Mouse (Mus musculus) heart, adult 2 months (tissue): ENCODE measurements at regions not wholly inside any gene's neighbourhood (a gene's known extent, or its start where the extent isn't known, plus 50 kb on each side); places are given as distances from the start of the nearest gene placed in this dataset.

Experiments used
- DNase-seq, 2 experiments: peaks; one replicate each; pipeline ENCODE4 v3.0.0; 2021
- H3K27ac ChIP-seq: fragments of 200-600 bp; 2 replicates; pipeline ENCODE4 v1.8.1; 2022
- H3K27me3 ChIP-seq: fragments of 200-500 bp; 2 replicates; pipeline ENCODE4 v1.6.1; 2012; ENCODE audit warnings: mild to moderate bottlenecking, low read length, inconsistent platforms, mixed read lengths; ENCODE audit not compliant: control insufficient read depth, insufficient read depth
- H3K36me3 ChIP-seq: fragments of 200-500 bp; 2 replicates; pipeline ENCODE4 v1.6.1; 2012; ENCODE audit warnings: low read length, inconsistent platforms; ENCODE audit not compliant: control insufficient read depth, insufficient read depth
- H3K4me1 ChIP-seq: fragments of 200-500 bp; 2 replicates; pipeline ENCODE4 v1.6.1; 2011; ENCODE audit warnings: low read length; ENCODE audit not compliant: control insufficient read depth, insufficient read depth
- H3K4me3 ChIP-seq: fragments of 200-600 bp; 2 replicates; pipeline ENCODE4 v1.8.1; 2022
- H3K79me2 ChIP-seq: fragments of 200-500 bp; replicated peaks from 2 replicates; pipeline ENCODE4 v1.6.1; 2012; ENCODE audit warnings: mild to moderate bottlenecking, inconsistent platforms, low read length, moderate library complexity, mixed read lengths; ENCODE audit not compliant: control insufficient read depth, insufficient read depth
- H3K9ac ChIP-seq: fragments of 200-500 bp; 2 replicates; pipeline ENCODE4 v1.6.1; 2012; ENCODE audit warnings: low read depth, mild to moderate bottlenecking, control low read depth, inconsistent platforms, low read length, mixed read lengths
- CTCF ChIP-seq: fragments of 200-600 bp; IDR thresholded peaks from 2 replicates; pipeline ENCODE4 v1.8.1; 2022; ENCODE audit warnings: antibody characterized with exemption, mild to moderate bottlenecking, moderate library complexity
- EP300 ChIP-seq: fragments of 200-500 bp; IDR thresholded peaks from 2 replicates; pipeline ENCODE4 v1.6.1; 2011; ENCODE audit warnings: low read depth, low read length, control low read depth; ENCODE audit not compliant: insufficient read depth
- POLR2A ChIP-seq: fragments of 200-500 bp; IDR thresholded peaks from 2 replicates; pipeline ENCODE4 v1.6.1; 2011; ENCODE audit warnings: mild to moderate bottlenecking, low read depth, low read length, control low read depth; ENCODE audit not compliant: insufficient read depth
- WGBS: fragments of 180-500 bp; shearing (Covaris S2); methylation state at CpG from one replicate; pipeline ENCODE4 v1.1.7; 2018; 5-methylcytosine and 5-hydroxymethylcytosine counted together
- intact Hi-C: fragments of 180-260 bp; cut with DNase I; formaldehyde crosslinking; loops from one replicate; pipeline ENCODE4 v1.15.1; 2025

GRCm38 (mm10) chr3:143242691-143243090, 360.9 kb upstream of the Pkn2 start:
- no peaks in the 10 kb centered on the region for H3K36me3 ChIP-seq
- H3K9ac ChIP-seq = no peak overlapping the region
- DNase-seq = no peak
- H3K79me2 ChIP-seq = no peaks in the 10 kb centered on the region
- 73% methylated on average over 4 of the region's 4 CpGs for WGBS
- no peak overlapping the region for H3K27ac ChIP-seq
- H3K4me3 ChIP-seq = no peak overlapping the region
- TF ChIP-seq POLR2A = no peak
- no peaks in the 10 kb centered on the region for H3K27me3 ChIP-seq
- no peaks in the 10 kb centered on the region for H3K4me1 ChIP-seq
- intact Hi-C loops = no loop called here

- H3K9ac ChIP-seq = no peak overlapping the region
- WGBS = 66% methylated on average over 7 of the region's 7 CpGs
- DNase-seq = no peak
These were observed 359.0 kb upstream of the Pkn2 start for GRCm38 (mm10) chr3:143240545-143241383.

GRCm38 (mm10) chr3:143238546-143238945, 356.7 kb upstream of the Pkn2 start:
- Histone ChIP-seq H3K4me1 (no peaks in the 10 kb centered on the region), H3K27ac (no peak overlapping the region), H3K9ac (no peak overlapping the region), H3K36me3 (no peaks in the 10 kb centered on the region), H3K79me2 (no peaks in the 10 kb centered on the region), H3K4me3 (no peak overlapping the region), H3K27me3 (no peaks in the 10 kb centered on the region)
- no peak for TF ChIP-seq POLR2A
- no peak for TF ChIP-seq EP300
- TF ChIP-seq CTCF = no peak
- no peak for DNase-seq
- intact Hi-C loops = no loop called here
- WGBS = 85% methylated on average over 6 of the region's 6 CpGs

More at GRCm38 (mm10) chr3:143240545-143241383, 359.0 kb upstream of the Pkn2 start:
- no peaks in the 10 kb centered on the region for H3K4me1 ChIP-seq
- H3K4me3 ChIP-seq = no peak overlapping the region
- no peaks in the 10 kb centered on the region for H3K27me3 ChIP-seq
- 0 out of 2 replicates have a peak, but pooled peaks have one; percentile 7 for TF ChIP-seq CTCF
- no peak for TF ChIP-seq EP300
- no peaks in the 10 kb centered on the region for H3K79me2 ChIP-seq
- H3K36me3 ChIP-seq = no peaks in the 10 kb centered on the region
- H3K27ac ChIP-seq = no peak overlapping the region
- intact Hi-C loops = no loop called here

GRCm38 (mm10) chr3:143223999-143224729, 342.4 kb upstream of the Pkn2 start:
- Histone ChIP-seq H3K4me3 (no peak overlapping the region), H3K27ac (no peak overlapping the region), H3K27me3 (no peaks in the 10 kb centered on the region), H3K9ac (no peak overlapping the region), H3K4me1 (no peaks in the 10 kb centered on the region), H3K79me2 (no peaks in the 10 kb centered on the region), H3K36me3 (no peaks in the 10 kb centered on the region)
- intact Hi-C loops = no loop called here
- TF ChIP-seq POLR2A (no peak), EP300 (no peak), CTCF (no peak)
- no peak for DNase-seq
- WGBS = 79% methylated on average over 6 of the region's 6 CpGs

- no peaks in the 10 kb centered on the region for H3K4me1 ChIP-seq
- intact Hi-C loops = no loop called here
- TF ChIP-seq EP300 (no peak), CTCF (no peak), POLR2A (no peak)
- no peak for DNase-seq
- no peak overlapping the region for H3K4me3 ChIP-seq
- no peaks in the 10 kb centered on the region for H3K79me2 ChIP-seq
- H3K27ac ChIP-seq = no peak overlapping the region
- no peaks in the 10 kb centered on the region for H3K27me3 ChIP-seq
- no peaks in the 10 kb centered on the region for H3K36me3 ChIP-seq
- H3K9ac ChIP-seq = no peak overlapping the region
- WGBS = 80% methylated on average over 6 of the region's 6 CpGs
These were observed 311.6 kb upstream of the Pkn2 start for GRCm38 (mm10) chr3:143193263-143193970.

DNA sequence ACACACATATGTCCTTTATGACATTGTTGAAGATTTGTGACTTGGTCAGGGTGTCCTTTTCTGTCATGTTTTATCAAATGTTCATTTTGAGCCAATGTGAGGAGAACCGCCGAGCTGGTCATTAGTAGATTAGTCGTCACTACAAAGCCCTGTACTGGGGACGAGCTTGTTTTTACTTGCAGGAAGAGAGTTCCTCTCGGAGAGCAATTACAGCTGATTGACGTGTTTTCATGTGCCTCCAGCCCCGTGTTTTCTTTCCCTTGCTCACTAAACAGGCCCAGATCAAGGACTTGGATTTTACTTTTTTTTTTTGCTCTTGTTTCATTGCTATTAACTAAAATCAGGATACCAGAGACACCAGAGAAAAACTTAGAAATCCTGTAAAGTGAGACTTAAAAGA, 307.1 kb upstream of the Pkn2 start:
- DNase-seq = no peak
- intact Hi-C loops = no loop called here
- 20% methylated on average over 7 of the region's 7 CpGs for WGBS
- TF ChIP-seq EP300 (no peak), CTCF (no peak), POLR2A (no peak)
- no peaks in the 10 kb centered on the region for H3K4me1 ChIP-seq
- no peaks in the 10 kb centered on the region for H3K79me2 ChIP-seq
- H3K4me3 ChIP-seq = no peak overlapping the region
- no peaks in the 10 kb centered on the region for H3K27me3 ChIP-seq
- no peak overlapping the region for H3K9ac ChIP-seq
- H3K36me3 ChIP-seq = no peaks in the 10 kb centered on the region
- H3K27ac ChIP-seq = no peak overlapping the region
